Mouse (Mus musculus) left cerebral cortex, postnatal 10 days (tissue): ENCODE results near the gene Clstn1. TPM values are rescaled to one million over a fixed set of nuclear protein-coding genes. Genes with fewer than 3 reads are reported as not detected.

ENCODE experiments used
- DNase-seq, 2 experiments: peaks; one replicate each; pipeline ENCODE4 v3.0.0; 2021 to 2022; ENCODE audit warnings: low spot score in 2 of 2, mixed read lengths in 1 of 2; ENCODE audit errors: extremely low spot score in 1 of 2
- intact Hi-C: fragments of 180-260 bp; cut with DNase I; formaldehyde crosslinking; loops from one replicate; pipeline ENCODE4 v1.15.1; 2025
- microRNA-seq: library from miRNA; unstranded; fragments of <30 nt; microRNA quantifications from one replicate; pipeline ENCODE4 v1.2.0, GENCODE M21; 2022
- total RNA-seq, 2 experiments: library from RNA; stranded (reverse); gene quantifications; 2 replicates each; pipeline ENCODE4 v1.2.3; 2021

The Clstn1 gene
- total RNA-seq, 2 experiments from 2014 or later, result 909 to 940 TPM

GRCm38 (mm10) chr4:149689822-149690700, 103.8 kb downstream of the Clstn1 start:
- intact Hi-C loops, result no loop called here

GRCm38 (mm10) chr4:149690828-149691280, 104.6 kb downstream of the Clstn1 start:
- DNase-seq, result no peak
- intact Hi-C loops, result no loop called here

More at GRCm38 (mm10) chr4:149689822-149690700, 103.8 kb downstream of the Clstn1 start:
- DNase-seq, result no peak

- DNase-seq, result no peak
- intact Hi-C loops, result no loop called here
These were observed 105.1 kb downstream of the Clstn1 start for GRCm38 (mm10) chr4:149691368-149691767.

GRCm38 (mm10) chr4:149696189-149696971, 110.1 kb downstream of the Clstn1 start:
- intact Hi-C loops, result no loop called here
- peak in 1 of 2 experiments; percentile 75 for DNase-seq

- DNase-seq, result no peak
- intact Hi-C loops, result no loop called here
These were observed 111.4 kb downstream of the Clstn1 start for GRCm38 (mm10) chr4:149697506-149698196.

- intact Hi-C loops, result no loop called here
- DNase-seq, result peak in 1 of 2 experiments; percentile 64
These were observed 112.0 kb downstream of the Clstn1 start for GRCm38 (mm10) chr4:149698197-149698821.

Small RNA genes within 50 kb of the gene (microRNA-seq; reads per million reads assigned to microRNA genes)
- gene Mir5616 (1.1 reads per million), gene Mir7023 (4.0 reads per million, percentile 11 among the genes with 10 or more reads in this experiment)

Other genes with a start within 250 kb of the Clstn1 start
- 100 to 1,000 TPM; 104 to 119 TPM for gene Ube4b, start 159.7 kb upstream of the Clstn1 start, total RNA-seq
- gene Rbp7, start 131.5 kb upstream of the Clstn1 start, total RNA-seq, result under 1 TPM in 1 of 2 experiments, not detected in 1; 0.63 TPM
- gene Tmem274, start 109.1 kb upstream of the Clstn1 start, total RNA-seq, result not detected
- gene Nmnat1, start 101.3 kb upstream of the Clstn1 start, total RNA-seq, result 1 to 10 TPM; 6.1 to 7.7 TPM
- gene Lzic, start 101.2 kb upstream of the Clstn1 start, total RNA-seq, result 10 to 100 TPM; 36.1 to 37.6 TPM
- 10 to 100 TPM; 65.3 to 73.2 TPM for gene Ctnnbip1, start 68.2 kb upstream of the Clstn1 start, total RNA-seq
- gene Pik3cd, start 116.1 kb downstream of the Clstn1 start, total RNA-seq, result 10 to 100 TPM; 28.1 to 37.1 TPM
- gene Tmem201, start 151.6 kb downstream of the Clstn1 start, total RNA-seq, result 10 to 100 TPM; 57.9 to 59.5 TPM
- gene Slc25a33, start 187.8 kb downstream of the Clstn1 start, total RNA-seq, result 10 to 100 TPM; 29.2 to 32.7 TPM